Mouse (Mus musculus): Measurements from ENCODE around the gene Olfr1199. TPM values are rescaled to one million over a fixed set of nuclear protein-coding genes. Genes with fewer than 3 reads are reported as not detected.

Gene Olfr1199
- not detected in 2 replicates for total RNA-seq (2012; rRNA removed)

GRCm38 (mm10) chr2:88760369-88760768 is at the start of gene Olfr1199:
Olfr1199 (minus strand) TSS chr2:88760469.
- no peak within 1 kb of the TSS for H3K9ac ChIP-seq (ENCODE audit: insufficient read depth, low read depth, low read length, poor library complexity, severe bottlenecking)
- H3K4me3 ChIP-seq (ENCODE audit: insufficient read depth in 1 of 2, low read depth in 1 of 2, low read length in 2 of 2, poor library complexity in 1 of 2, severe bottlenecking in 1 of 2), result no peak within 1 kb of the TSS
- H3K27ac ChIP-seq (ENCODE audit: insufficient read depth, low read depth, low read length, poor library complexity, severe bottlenecking), result no peak within 1 kb of the TSS
- DNase-seq (ENCODE audit: low read depth, low spot score), result no peak
- H3K36me3 ChIP-seq (ENCODE audit: control insufficient read depth, insufficient read depth, low read length, poor library complexity, severe bottlenecking), result no peaks in the 10 kb centered on the region
- in situ Hi-C loops (cut with MboI; ENCODE audit: low sequenced_read_pairs in 2 of 2, unreplicated experiment in 2 of 2), result no loop called here
- no peaks in the 10 kb centered on the region for H3K9me3 ChIP-seq (ENCODE audit: control insufficient read depth, insufficient read depth, low read depth, low read length)
- no peaks in the 10 kb centered on the region for H3K4me1 ChIP-seq (ENCODE audit: control insufficient read depth in 2 of 2, insufficient read depth in 2 of 2, low read length in 2 of 2, poor library complexity in 1 of 2)
- no peak for TF ChIP-seq MAFK (IDR thresholded peaks at IDR 0.05; ENCODE audit: insufficient read depth, low read depth, low read length)
- no peak for TF ChIP-seq ZC3H11A (IDR thresholded peaks at IDR 0.05; ENCODE audit: borderline replicate concordance, low read depth, low read length)
- TF ChIP-seq ZNF384 (IDR thresholded peaks at IDR 0.05; ENCODE audit: low read depth, low read length), result no peak
- no peak for TF ChIP-seq HCFC1 (IDR thresholded peaks at IDR 0.05; ENCODE audit: borderline replicate concordance, insufficient read depth, low read length)
- no peak for TF ChIP-seq CHD2 (IDR thresholded peaks at IDR 0.05; ENCODE audit: low read depth, low read length)

GRCm38 (mm10) chr2:88792736-88793135 is 32.5 kb upstream of the Olfr1199 start, which contains the start of gene Olfr1201:
Olfr1201 (plus strand) TSS chr2:88793036.
- in situ Hi-C loops (cut with MboI; ENCODE audit: low sequenced_read_pairs in 2 of 2, unreplicated experiment in 2 of 2), result no loop called here
- no peak for DNase-seq (ENCODE audit: low read depth, low spot score)
- Histone ChIP-seq H3K9ac (ENCODE audit: insufficient read depth, low read depth, low read length, poor library complexity, severe bottlenecking) (no peak within 1 kb of the TSS), H3K4me3 (ENCODE audit: insufficient read depth in 1 of 2, low read depth in 1 of 2, low read length in 2 of 2, poor library complexity in 1 of 2, severe bottlenecking in 1 of 2) (no peak within 1 kb of the TSS), H3K9me3 (ENCODE audit: control insufficient read depth, insufficient read depth, low read depth, low read length) (no peaks in the 10 kb centered on the region), H3K36me3 (ENCODE audit: control insufficient read depth, insufficient read depth, low read length, poor library complexity, severe bottlenecking) (no peaks in the 10 kb centered on the region), H3K27ac (ENCODE audit: insufficient read depth, low read depth, low read length, poor library complexity, severe bottlenecking) (no peak within 1 kb of the TSS), H3K4me1 (ENCODE audit: control insufficient read depth in 2 of 2, insufficient read depth in 2 of 2, low read length in 2 of 2, poor library complexity in 1 of 2) (no peaks in the 10 kb centered on the region)
- TF ChIP-seq ZC3H11A (IDR thresholded peaks at IDR 0.05; ENCODE audit: borderline replicate concordance, low read depth, low read length), result no peak
- TF ChIP-seq HCFC1 (IDR thresholded peaks at IDR 0.05; ENCODE audit: borderline replicate concordance, insufficient read depth, low read length), result no peak
- no peak for TF ChIP-seq MAFK (IDR thresholded peaks at IDR 0.05; ENCODE audit: insufficient read depth, low read depth, low read length)
- no peak for TF ChIP-seq ZNF384 (IDR thresholded peaks at IDR 0.05; ENCODE audit: low read depth, low read length)
- no peak for TF ChIP-seq CHD2 (IDR thresholded peaks at IDR 0.05; ENCODE audit: low read depth, low read length)

- Histone ChIP-seq H3K9ac (ENCODE audit: insufficient read depth, low read depth, low read length, poor library complexity, severe bottlenecking) (no peak within 1 kb of the TSS), H3K27ac (ENCODE audit: insufficient read depth, low read depth, low read length, poor library complexity, severe bottlenecking) (no peak within 1 kb of the TSS), H3K9me3 (ENCODE audit: control insufficient read depth, insufficient read depth, low read depth, low read length) (no peaks in the 10 kb centered on the region), H3K4me1 (ENCODE audit: control insufficient read depth in 2 of 2, insufficient read depth in 2 of 2, low read length in 2 of 2, poor library complexity in 1 of 2) (no peaks in the 10 kb centered on the region), H3K36me3 (ENCODE audit: control insufficient read depth, insufficient read depth, low read length, poor library complexity, severe bottlenecking) (no peaks in the 10 kb centered on the region), H3K4me3 (ENCODE audit: insufficient read depth in 1 of 2, low read depth in 1 of 2, low read length in 2 of 2, poor library complexity in 1 of 2, severe bottlenecking in 1 of 2) (no peak within 1 kb of the TSS)
- in situ Hi-C loops (cut with MboI; ENCODE audit: low sequenced_read_pairs in 2 of 2, unreplicated experiment in 2 of 2), result no loop called here
- TF ChIP-seq ZC3H11A (IDR thresholded peaks at IDR 0.05; ENCODE audit: borderline replicate concordance, low read depth, low read length) (no peak), CHD2 (IDR thresholded peaks at IDR 0.05; ENCODE audit: low read depth, low read length) (no peak), HCFC1 (IDR thresholded peaks at IDR 0.05; ENCODE audit: borderline replicate concordance, insufficient read depth, low read length) (no peak), ZNF384 (IDR thresholded peaks at IDR 0.05; ENCODE audit: low read depth, low read length) (no peak), MAFK (IDR thresholded peaks at IDR 0.05; ENCODE audit: insufficient read depth, low read depth, low read length) (no peak)
- DNase-seq (ENCODE audit: low read depth, low spot score), result no peak
These were observed 10.1 kb upstream of the Olfr1199 start, which contains the start of gene Olfr1200 for GRCm38 (mm10) chr2:88770388-88770787. Olfr1200 (minus strand) TSS chr2:88770488.

DNA sequence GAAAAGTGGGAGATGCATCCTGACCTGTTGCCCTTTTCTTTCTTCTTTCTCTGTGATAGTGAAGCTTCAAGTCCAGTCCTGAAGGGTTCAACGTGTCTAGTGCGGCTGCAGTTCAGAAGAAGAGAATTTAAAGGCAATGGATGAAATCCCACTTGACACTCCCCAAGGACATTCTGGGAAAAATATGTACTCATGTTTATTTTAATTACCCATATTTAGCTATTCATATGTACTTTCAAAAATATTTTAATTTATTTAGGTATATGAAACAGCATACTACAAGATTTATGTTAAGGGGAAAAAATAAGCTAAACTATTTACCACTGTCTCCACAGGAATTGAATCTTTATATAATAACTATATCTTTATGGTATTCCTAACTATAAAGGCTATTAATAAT is 9.0 kb downstream of the Olfr1199 start, which contains the start of gene Olfr1198:
TSS of gene Olfr1198 (minus strand) at position 101 of the 400 bp plus-strand sequence.
- Histone ChIP-seq H3K9me3 (ENCODE audit: control insufficient read depth, insufficient read depth, low read depth, low read length) (no peaks in the 10 kb centered on the region), H3K4me3 (ENCODE audit: insufficient read depth in 1 of 2, low read depth in 1 of 2, low read length in 2 of 2, poor library complexity in 1 of 2, severe bottlenecking in 1 of 2) (no peak within 1 kb of the TSS), H3K4me1 (ENCODE audit: control insufficient read depth in 2 of 2, insufficient read depth in 2 of 2, low read length in 2 of 2, poor library complexity in 1 of 2) (no peaks in the 10 kb centered on the region), H3K27ac (ENCODE audit: insufficient read depth, low read depth, low read length, poor library complexity, severe bottlenecking) (no peak within 1 kb of the TSS), H3K36me3 (ENCODE audit: control insufficient read depth, insufficient read depth, low read length, poor library complexity, severe bottlenecking) (no peaks in the 10 kb centered on the region), H3K9ac (ENCODE audit: insufficient read depth, low read depth, low read length, poor library complexity, severe bottlenecking) (no peak within 1 kb of the TSS)
- no peak for DNase-seq (ENCODE audit: low read depth, low spot score)
- in situ Hi-C loops (cut with MboI; ENCODE audit: low sequenced_read_pairs in 2 of 2, unreplicated experiment in 2 of 2), result no loop called here
- TF ChIP-seq CHD2 (IDR thresholded peaks at IDR 0.05; ENCODE audit: low read depth, low read length), result no peak
- TF ChIP-seq HCFC1 (IDR thresholded peaks at IDR 0.05; ENCODE audit: borderline replicate concordance, insufficient read depth, low read length), result no peak
- TF ChIP-seq ZNF384 (IDR thresholded peaks at IDR 0.05; ENCODE audit: low read depth, low read length), result no peak
- no peak for TF ChIP-seq ZC3H11A (IDR thresholded peaks at IDR 0.05; ENCODE audit: borderline replicate concordance, low read depth, low read length)
- TF ChIP-seq MAFK (IDR thresholded peaks at IDR 0.05; ENCODE audit: insufficient read depth, low read depth, low read length), result no peak

All from ES-E14 (cell line).